Mouse (Mus musculus) testis, adult 2 months (tissue): Measurements from ENCODE around the gene Tmcc3.

ENCODE experiments used
- CTCF ChIP-seq: fragments of 200-500 bp; IDR thresholded peaks from 2 replicates; pipeline ENCODE4 v1.5.1; 2012; ENCODE audit warnings: low read depth, mild to moderate bottlenecking, inconsistent platforms, low read length, moderate library complexity; ENCODE audit not compliant: control insufficient read depth, insufficient read depth, insufficient replicate concordance
- POLR2A ChIP-seq: fragments of 200-500 bp; IDR thresholded peaks from 2 replicates; pipeline ENCODE4 v1.6.1; 2012; ENCODE audit warnings: low read depth, mild to moderate bottlenecking, inconsistent platforms, low read length, moderate library complexity; ENCODE audit not compliant: control insufficient read depth

- TF ChIP-seq CTCF (no peak), POLR2A (no peak)
These were observed 122.2 kb downstream of the Tmcc3 start for GRCm38 (mm10) chr10:94433901-94434300.
